Mouse (Mus musculus) 3T3-L1 (cell line): ENCODE data around the gene Parp11.

Experiments used
- DNase-seq: peaks from one replicate; pipeline ENCODE4 v3.0.0-alpha.2; 2015; ENCODE audit warnings: low read depth, low spot score

Gene Parp11

DNA sequence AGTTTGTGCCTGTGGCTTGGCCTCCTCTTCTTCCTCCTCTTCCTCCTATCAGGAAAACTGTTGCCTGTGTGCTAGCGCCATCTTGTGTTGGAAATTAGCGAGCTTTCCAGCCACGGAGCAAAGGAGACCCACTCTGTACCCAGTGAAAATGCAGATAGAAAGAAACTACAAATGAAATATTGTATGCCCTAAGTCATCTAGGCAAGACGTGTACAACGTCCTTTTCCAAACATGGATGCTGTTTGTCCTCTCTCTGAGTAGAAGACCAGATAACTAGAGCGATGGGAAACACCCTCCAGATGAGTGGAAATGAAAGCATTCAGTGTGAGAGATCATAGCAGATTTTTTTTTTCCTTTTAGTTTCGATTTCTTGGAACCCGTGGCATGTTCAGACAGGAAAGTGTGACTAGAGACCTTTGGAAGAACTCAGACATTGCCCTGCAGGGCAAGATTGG is at the start of gene Parp11:
TSS of gene Parp11 (plus strand) at position 405 of the 455 bp plus-strand sequence.
- DNase-seq: peak; percentile 88

DNA sequence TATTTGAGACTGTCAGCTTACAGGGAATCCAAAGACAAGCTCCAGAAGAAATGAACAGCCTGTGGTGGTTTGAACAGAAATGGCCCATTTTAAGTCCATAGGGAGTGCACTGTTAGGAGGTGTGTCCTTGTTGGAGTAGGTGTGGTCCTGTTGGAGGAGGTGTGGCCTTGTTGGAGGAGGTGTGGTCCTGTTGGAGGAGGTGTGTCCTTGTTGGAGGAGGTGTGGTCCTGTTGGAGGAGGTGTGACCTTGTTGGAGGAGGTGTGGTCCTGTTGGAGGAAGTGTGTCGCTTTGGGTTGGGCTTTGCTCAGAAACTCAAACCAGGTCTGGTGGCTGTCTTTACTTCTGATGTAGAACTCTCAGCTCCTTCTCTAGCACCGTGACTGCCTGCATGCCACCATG is 48.6 kb upstream of the Parp11 start:
- DNase-seq: no peak

DNA sequence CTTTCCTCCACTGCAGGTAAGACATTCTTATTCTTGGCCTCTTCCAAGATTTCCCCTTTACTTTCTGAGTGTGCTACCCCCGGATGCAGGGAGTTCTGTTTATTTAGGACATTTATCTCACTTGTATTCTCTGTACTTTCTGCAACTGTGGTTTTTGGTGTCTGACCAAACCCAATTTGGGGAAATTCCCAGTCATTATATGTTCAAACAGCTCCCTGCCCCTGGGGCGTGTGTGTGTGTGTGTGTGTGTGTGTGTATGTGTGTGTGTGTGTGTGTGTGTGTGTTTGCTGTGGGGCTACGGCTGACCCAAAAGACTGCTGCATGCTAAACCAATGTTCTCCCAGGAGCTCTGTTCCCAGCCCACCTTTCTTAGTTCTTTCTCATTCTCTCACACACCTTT is 45.2 kb upstream of the Parp11 start:
- no peak for DNase-seq

DNA sequence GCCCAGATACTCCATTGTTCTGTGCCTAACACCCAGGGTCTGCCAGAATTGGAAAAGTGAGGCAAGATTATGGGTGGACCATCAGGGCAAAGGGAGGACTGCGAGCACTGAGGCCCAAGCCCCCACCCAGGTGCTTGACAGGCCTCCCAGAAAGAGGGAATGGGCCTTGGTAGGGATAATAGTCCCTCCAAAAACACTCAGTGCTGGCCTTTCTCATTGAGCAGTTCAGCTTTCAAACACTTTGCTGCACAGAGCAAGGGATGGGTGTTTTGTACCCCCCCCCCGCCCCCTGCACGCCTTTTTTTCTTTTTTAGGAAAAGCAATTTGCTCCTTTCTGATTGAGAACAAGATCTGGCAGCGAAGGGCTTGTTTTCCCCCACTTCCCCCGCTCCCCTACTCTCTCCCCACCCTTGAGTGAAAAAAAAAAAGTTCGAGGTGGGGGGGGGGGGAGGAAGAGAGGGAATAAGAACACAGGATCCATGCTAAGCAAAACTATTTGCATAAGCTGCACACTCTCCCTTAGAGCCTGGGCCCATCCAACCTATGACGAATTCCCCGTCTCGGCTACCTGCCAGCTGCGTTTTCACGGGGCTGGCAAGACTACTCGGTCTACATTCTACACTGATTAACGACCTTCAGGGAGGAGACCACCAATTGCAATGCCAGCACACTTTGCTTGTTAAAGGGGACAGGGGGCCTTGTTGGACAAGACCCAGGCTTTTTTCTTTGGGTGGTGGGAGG is 42.4 kb upstream of the Parp11 start:
- DNase-seq: peak; percentile 28

DNA sequence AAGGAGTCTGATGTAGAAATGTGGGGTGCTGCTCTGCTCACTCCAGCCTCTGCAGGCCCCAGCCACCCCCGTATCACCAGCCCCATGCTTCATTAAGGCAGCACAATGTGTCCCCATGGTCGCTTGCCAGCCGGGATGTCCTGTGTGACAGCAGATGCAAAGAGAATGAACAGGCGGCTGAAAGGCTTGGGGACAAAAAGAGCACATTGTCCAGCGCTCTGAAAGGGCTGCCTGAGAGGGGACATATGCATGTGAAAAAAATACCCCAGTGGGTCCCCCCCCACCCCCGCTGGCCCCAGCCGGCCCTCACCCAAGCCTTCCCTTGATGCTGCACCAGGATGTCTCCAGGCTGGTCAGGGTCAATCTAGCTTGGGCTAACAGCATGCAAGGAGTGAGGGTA is 41.0 kb upstream of the Parp11 start:
- DNase-seq: no peak

DNA sequence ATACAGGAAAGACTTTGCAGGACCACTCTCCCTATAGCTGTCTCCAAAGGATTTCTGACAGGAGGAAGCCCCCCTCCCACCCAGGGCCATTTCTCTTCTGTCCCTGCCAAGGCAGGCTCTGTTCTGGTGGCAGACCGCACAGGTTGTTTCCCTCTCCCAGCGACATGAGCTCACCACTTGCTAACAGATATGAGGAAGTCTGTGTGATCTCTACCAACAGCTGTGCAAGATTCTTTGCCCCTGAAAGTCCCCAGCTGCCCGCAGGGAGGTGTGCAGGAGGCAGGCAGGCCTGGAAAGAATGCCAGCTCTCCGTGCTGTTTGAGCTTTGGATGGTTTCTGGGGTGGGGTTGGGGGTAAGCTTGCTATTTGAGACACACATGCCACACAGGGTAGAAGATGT is 38.9 kb upstream of the Parp11 start:
- DNase-seq: no peak

DNA sequence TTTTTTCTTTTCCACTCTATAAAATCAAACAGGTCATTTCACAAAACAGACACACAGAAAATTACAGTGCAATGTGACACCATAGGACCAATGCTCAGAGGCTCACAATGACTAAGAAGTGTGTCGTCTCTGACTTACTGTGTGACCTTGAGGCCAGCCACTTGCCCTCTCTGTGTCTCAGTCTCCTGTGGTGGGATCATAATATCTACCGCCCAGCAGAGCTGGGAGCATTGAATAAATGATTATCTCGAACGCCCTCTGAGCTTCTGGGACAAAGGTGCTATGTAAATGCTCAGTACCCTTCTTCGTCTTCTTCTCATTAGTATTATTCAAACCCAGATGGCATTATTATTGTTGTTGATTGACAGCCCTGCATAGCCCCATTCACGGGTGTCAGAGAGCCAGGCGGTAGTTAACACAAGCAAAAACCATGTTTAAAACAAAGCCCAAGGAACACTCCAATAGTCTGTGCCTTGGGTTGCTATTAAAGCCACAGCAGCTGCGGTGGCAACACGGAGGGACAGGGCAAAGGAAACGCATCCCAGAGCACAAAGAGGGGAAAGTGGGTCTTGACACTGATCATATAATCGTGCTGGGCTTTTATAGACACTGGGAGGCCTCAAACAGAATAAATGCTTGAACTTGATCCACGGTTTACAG is 29.0 kb upstream of the Parp11 start:
- DNase-seq: no peak

DNA sequence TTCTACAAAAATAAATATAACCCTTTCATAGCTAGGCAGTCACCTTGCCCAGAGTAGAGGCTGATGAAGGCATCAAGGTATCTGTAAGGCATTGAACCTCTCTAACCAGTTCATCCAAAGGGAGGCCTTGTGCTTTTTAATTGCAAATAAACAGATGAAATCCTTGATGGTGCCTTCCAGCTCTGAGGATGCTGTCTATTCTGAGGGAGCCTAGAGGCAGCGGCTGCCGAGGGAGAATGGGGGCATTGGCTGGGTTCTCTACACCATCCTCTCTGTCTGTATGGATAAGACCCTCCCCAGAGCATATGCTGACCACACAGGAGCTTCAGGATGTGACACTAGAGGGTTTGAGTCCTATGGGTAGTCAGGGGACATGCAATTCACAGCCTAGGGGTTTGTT is 28.3 kb upstream of the Parp11 start:
- DNase-seq: no peak

DNA sequence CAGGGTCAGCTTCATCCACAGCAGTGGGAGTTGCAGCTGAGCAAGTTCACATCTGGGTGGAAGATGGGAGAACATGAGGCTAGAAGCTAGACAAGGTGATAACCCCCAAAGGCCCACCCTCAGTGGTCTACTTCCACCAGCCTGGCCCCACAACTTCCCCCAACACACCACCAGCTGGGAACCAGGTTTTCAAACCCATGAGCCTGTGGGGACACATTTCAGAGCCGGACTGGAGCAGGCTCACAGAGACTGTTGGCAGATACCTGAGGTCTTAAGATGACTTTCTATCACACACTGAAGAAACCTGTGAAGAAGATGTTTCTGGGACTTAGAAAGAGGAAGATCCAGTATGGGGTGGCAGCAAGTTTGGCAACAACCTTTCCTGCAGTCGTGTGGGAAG is 26.5 kb upstream of the Parp11 start:
- DNase-seq: no peak

DNA sequence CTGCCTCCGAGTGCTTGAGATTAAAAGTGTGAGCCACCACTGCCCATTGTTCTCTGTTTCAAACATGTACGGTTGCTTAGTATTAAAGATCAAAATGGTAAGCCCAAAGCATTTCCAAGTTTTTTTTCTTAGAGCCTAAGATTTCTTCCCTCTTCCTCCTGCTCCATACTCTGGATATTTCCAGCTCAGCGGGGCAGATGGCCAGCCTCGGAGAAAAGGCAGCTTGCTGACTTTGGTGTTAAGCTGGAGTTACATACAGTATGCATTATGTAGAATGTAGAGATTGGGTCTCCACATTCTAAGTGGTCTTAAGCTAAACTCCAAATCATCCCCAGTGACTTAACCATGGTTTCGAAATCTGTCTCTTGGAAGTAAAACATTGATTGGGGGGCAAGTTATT is 21.5 kb upstream of the Parp11 start:
- DNase-seq: no peak

DNA sequence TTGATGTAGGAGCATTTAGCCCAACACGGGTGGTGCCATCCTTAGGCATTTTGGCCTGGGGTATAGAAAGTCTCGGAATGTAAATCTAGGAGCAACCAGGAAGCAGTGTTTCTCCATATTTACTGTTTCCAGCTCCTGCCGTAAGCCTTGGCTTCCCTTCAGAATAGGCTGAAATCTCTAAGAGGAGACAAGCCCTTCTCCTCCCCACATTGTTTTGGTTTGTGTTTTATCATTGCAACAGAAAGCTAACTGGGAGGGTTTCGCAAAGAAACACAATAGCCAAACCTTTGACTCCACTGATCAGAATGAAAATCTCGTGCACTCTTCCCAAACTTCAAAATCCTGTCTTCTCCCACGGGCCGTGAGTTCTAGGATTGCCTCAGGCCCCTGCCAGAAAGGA is 15.9 kb upstream of the Parp11 start:
- DNase-seq: no peak

DNA sequence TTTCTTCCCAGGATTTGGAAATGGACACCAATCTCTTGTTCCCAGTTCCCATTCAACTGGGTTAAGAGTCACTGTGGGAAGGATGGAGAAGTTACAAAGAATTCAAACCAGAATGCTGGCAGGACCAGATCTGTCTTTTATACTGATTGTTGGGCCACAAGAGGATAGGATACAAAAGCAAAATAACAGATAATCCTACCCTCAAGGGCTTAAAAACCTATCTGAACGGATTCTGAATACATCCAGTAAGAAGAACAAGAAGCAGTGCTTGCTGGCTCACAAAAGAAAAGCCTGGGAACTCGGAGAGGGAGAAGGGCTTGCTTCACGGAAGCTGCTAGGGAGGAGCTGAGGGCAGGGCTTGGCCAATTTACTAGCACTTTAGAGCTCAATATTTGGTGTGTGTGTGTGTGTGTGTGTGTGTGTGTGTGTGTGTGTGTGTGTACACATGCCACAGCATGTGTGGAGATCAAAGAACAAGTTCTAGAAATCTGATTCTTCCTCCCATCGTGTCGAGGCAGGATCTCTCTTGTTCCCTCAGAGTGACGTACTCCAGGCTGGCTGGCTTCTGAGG is 15.4 kb upstream of the Parp11 start:
- no peak for DNase-seq

DNA sequence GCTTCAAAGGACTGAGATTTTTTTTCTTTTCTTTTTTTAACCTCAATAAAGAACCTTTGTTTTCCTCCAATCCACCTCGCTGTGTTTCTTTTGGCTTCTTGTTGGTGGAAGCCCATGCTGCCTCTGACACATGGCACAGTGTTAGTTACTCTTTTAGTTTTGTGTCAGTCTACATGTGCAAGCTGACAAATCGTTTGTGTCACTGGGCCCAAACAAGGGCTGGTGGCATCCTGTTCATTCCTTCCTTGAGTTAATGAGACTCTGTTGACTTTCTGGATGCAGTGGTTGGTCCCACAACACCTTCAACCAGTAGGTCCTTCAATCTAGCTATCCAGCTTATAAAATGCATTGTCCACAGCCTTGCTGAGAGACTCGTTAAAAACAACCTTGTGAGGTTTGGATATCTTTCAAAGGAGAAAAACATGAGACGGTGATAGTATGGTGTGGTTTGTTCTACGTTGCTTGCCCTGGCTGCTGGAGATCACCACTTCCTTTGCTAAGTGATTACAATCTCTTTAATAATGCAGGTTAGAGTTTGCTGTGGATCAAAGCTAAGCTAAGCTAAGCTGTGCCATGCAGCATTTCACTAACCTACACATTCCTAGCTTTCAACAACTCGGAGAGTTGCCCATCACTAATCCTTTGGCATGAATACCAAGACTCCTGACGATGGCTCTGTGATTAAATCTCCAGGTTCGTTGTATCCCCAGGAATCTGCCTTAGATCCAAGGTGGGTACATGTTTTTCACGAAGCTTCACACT is 12.6 kb upstream of the Parp11 start:
- no peak for DNase-seq

DNA sequence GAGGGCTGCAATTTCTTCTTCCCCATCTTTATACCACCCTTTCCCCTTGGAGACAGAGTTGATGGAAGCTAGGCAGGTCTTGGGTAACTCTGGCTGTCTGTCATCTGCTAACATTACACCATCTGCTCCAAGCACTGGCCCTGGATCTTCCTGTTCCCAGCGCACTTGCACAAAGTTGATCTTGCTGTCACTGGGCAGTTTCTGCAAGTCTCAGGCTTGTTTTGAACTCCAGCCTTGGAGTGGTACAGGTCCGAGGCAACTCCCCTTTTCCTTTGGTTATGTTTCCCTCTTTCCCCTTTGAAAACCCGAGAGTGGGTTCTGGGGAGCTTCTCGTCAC is 12.0 kb upstream of the Parp11 start:
- DNase-seq: no peak

DNA sequence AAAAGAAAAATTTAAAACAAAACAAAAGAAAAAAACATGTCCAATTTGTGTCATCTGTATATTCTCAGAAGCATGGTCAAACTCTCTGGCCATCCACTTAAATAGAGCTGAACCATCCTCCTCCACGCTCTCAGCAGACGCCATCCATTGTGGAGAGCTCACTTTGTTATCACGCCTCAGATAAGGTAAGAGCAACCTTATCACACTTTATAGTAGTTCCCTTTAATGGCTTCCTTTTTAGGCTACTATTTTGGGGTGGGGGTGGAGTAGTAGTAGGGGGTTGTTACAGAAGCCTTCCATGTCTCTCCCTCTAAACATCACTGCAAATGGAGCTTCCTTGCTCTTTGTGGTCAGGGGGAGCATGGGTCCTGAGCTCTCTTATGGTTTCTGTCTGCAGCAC is 7.6 kb upstream of the Parp11 start:
- DNase-seq: no peak

DNA sequence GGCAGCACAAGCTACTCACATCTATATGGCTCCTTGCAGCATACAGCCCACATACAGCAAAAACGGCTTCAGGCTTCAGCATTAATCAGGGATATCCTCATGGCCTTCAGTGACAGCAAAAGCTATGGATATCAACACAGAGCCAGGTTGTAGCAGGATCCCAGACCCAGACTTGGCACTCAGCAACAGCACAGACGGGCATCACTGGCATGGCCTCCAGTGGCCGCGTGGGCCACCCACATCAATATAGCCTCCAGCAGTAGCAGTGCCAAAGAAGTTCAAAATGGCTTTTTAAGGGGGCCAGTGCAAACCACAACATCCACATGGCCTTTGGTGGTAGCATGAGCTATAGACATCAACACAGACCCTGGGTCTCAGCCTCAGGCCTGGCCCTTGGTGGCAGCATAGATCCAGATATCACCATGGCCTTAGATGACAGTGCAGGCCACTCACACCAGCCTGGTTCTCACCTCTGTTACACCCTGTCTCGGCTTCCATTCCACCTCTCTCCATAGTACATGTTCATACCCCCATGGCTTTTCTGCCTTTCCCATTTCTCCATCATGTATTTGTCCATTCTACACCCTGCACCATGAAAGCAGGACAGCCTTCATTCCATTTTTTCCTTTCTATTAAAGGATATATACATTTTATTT is 7.0 kb upstream of the Parp11 start:
- no peak for DNase-seq

DNA sequence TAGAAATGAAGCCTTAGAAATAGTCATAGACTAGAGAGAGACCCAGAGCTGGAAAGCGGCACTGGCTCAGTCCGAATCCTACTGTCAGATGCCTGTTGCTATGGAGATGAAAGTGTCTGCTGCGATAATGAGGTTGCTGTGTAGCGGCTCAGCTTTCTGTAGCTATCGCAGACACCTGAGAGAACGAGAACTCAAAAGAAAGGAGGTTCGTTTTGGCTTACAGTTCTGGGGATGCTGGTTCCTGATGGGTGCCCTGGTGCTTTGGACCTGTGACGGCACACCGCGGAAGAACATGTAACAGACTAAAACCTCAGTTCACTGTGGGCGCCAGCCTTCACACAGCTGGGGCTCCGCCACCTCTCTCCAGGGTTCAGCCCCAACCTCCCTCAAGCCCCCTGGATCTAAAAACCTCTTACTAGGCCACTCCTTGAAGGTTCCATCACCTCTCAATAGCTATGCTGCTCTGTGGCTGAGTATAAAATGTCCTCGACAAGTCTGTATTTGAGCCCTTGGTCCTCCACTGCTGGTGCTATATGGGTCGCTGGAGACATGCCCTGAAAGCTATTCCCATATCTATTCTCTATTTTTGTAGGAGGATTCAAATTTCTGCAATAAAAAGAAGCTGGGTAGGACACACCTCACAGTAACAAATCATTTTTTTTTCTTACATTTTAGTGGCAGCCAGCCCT is 6.1 kb upstream of the Parp11 start:
- no peak for DNase-seq

DNA sequence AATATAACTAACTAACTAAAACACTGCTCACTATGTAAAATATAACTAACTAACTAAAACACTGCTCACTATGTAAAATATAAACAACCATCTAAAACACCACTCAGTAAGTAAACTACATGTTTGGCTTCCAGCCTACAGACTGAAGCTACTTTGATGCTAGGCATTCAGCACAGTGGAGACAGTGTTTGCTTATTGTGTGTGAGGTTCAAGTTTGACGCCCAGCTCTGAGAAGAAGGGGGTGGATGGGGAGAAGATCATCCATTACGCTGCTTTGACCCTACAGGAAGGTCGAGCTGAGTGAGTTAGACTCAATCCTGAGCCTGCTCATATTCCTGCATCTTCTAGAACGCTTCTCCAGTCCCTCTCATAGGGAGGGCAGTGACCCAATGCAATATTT is 4.1 kb upstream of the Parp11 start:
- DNase-seq: no peak

DNA sequence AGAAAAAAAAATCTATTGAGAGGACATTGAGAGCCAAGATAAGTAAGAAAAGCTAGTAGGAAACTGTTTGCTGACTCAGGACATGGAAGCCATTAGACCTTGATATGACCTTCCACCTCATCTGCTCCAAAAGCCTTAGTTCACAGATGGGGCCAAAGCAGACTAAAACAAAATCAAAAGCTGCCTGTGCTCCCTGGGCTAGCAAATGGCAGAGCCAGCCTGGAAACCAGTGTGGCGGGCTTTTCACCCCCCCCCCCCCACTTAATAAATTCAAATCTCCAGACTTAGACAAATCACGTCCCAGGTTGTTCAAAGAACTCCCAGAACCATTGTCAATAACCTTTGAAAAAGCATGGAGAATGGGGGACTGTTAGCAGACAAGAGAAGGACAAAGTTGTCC is 2.7 kb upstream of the Parp11 start:
- DNase-seq: no peak

DNA sequence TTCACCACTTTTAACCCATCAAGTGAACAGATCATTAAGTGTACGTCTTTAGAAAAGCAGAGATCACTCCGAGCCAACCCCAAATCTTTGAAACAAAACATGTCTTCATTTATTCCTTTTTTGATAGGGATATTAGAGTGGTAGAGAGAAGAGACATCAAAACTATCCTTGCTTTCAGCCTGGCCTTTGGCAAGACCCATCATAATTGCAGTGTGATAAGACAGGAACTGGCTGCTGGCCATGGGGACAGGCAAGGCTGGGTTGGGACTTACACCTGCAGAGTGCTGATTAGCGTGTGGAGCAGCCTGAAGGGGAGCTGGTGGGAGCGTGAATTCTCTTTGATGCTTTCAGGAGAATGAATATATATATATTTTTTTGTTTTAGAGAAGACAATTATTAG is 2.2 kb upstream of the Parp11 start:
- no peak for DNase-seq

DNA sequence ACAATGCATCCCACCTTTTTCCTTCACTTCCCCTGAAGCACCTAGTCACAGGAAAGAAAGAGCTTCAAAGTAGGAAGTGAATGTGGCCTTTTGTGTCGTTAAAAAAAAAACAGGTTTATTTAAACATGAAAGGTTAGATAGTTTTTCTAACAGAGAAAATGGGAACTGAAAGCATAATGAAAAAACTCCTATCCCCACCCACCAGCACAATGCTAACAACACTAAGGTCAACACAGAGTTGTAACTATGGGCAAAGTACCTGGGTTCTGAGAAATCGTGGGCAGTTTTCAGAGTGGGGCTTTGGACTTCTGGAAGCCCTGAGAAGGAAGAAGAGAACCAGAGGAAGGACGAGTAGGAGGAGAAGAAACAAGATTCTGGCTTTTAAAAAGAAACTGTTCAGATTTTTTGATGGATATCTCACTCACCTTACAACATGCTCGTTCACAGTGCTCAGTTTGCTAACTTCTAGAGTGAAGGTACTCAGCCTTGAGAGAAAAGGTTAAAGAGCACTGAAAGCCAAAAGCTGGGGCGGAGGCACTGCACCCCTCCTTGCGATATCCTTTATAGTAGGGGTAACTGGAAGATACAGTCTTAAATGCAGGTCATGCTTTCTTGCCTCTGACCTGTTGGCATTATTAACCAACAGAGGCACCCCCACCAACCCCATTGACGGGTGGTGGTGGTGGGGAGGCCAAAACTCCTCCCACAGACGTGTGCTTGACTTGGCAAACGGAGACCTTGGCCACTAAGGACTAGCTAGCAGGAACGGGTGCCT is 1.2 kb downstream of the Parp11 start:
- no peak for DNase-seq
